ENCODE assay signal across 20 mouse cellular contexts in genomic region chr2:72147246-72147645, GRCm38 (mm10).
DNase-seq lines count a peak whose midpoint lies in the region; TF ChIP-seq lines count a peak whose summit lies in the region.
"Had no signal": no experiment of that assay in that cellular context is flagged by ENCODE, and none has a peak within 500 bp of the region (broad histone marks: within the 10 kb centered on the region; RNA-seq: fewer than 3 reads in every experiment).

No protein-coding gene starts in this region.

- peak; percentile 64 for DNase-seq in adrenal gland, postnatal 14 days
- no peak for DNase-seq in adrenal gland, adult 8-10 months
- DNase-seq in kidney, adult 2 months, result peak; percentile 24
- DNase-seq in kidney, postnatal 4 days, result no peak
- DNase-seq in testis, postnatal 10 days (ENCODE audit: low spot score), result peak; percentile 30
- no peak for DNase-seq in testis, postnatal 14 days (ENCODE audit: low spot score)
- DNase-seq: cerebellum, adult 18-20 months; cerebellum, adult 9-10 months; cerebellum, postnatal 14 days; gastrocnemius, postnatal 10 days; gastrocnemius, postnatal 36 days; heart, postnatal 10 days; heart, postnatal 36 days had no signal

- no peaks in the 10 kb centered on the region for H3K36me3 ChIP-seq in kidney, adult 2 months (ENCODE audit: control insufficient read depth, insufficient read depth, low read length)
- H3K36me3 ChIP-seq: forebrain, embryonic 10.5 days; heart, embryonic 12.5 days; heart, embryonic 15.5 days; hindbrain, embryonic 10.5 days; hindbrain, embryonic 13.5 days; intestine, embryonic 15.5 days had no signal

- no peaks in the 10 kb centered on the region; the same call in none of the 2 replicates for H3K4me1 ChIP-seq in kidney, adult 2 months (ENCODE audit: control insufficient read depth, insufficient read depth, low read length)

- TF ChIP-seq POLR2A in kidney, adult 2 months (IDR thresholded peaks at IDR 0.05; ENCODE audit: low read depth, low read length), result no peak

- no peak for TF ChIP-seq CTCF in kidney, adult 2 months (conservative IDR thresholded peaks at IDR 0.05; ENCODE audit: insufficient read depth, insufficient read length, low read depth, low read length)

- H3K27ac ChIP-seq in kidney, adult 2 months (ENCODE audit: insufficient read depth, low read depth, low read length), result no peak overlapping the region
- H3K27ac ChIP-seq: forebrain, embryonic 10.5 days; forebrain, embryonic 13.5 days; heart, embryonic 15.5 days; hindbrain, embryonic 10.5 days; hindbrain, embryonic 13.5 days; intestine, embryonic 15.5 days had no signal

- no peaks in the 10 kb centered on the region; the same call in 1 of the 2 replicates for H3K27me3 ChIP-seq in kidney, adult 2 months (replicated peaks; ENCODE audit: control insufficient read depth, insufficient read depth, low read length)
- H3K27me3 ChIP-seq: forebrain, embryonic 13.5 days; heart, embryonic 12.5 days; heart, embryonic 15.5 days; hindbrain, embryonic 13.5 days; intestine, embryonic 15.5 days had no signal

- WGBS in kidney, adult 2 months, result 75% methylated on average over 7 of the region's 7 CpGs

- no peak overlapping the region for H3K4me3 ChIP-seq in kidney, adult 2 months (ENCODE audit: insufficient read depth, low read depth, low read length)
- H3K4me3 ChIP-seq: forebrain, embryonic 10.5 days; forebrain, embryonic 13.5 days; heart, embryonic 12.5 days; heart, embryonic 15.5 days; hindbrain, embryonic 10.5 days; hindbrain, embryonic 13.5 days; intestine, embryonic 15.5 days had no signal

Comparison
In these comparisons a context has a peak if more than half of its experiments do, and no peak if none do; other contexts are left out.
1. DNase-seq: peak in adrenal gland, postnatal 14 days (single experiment), kidney, adult 2 months (single experiment) and testis, postnatal 10 days (single experiment); none in adrenal gland, adult 8-10 months (single experiment), kidney, postnatal 4 days (0 of 2) and testis, postnatal 14 days (single experiment).